Mouse (Mus musculus) cerebellum, adult 18-20 months (tissue): ENCODE results near the gene Pias1.
A peak's percentile ranks its signal among the peaks of the same experiment; 100 is the strongest.

Experiments
- DNase-seq, 2 experiments: peaks; one replicate each; pipeline ENCODE4 v3.0.0; 2021

The Pias1 gene

DNA sequence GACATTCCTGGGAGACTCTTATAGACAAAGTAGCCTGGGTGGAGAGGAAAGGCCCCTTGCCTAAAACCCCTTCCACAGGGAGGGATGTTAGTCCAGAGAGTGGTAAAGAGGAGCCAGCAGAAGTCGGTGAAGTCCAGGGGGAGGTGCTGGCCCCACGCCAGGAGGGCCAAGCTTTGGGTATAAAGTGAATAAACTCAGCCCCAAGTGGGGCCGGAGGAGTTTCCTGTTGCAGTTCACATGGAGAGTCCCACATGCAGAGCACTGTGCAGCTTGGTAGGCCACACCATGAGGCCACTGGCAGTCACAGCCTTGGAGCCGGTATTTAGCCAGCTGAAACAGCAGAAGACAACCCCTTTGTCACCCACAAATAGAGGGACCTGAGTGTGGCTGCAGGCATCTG lies 133.2 kb downstream of the Pias1 start:
- no peak for DNase-seq

DNA sequence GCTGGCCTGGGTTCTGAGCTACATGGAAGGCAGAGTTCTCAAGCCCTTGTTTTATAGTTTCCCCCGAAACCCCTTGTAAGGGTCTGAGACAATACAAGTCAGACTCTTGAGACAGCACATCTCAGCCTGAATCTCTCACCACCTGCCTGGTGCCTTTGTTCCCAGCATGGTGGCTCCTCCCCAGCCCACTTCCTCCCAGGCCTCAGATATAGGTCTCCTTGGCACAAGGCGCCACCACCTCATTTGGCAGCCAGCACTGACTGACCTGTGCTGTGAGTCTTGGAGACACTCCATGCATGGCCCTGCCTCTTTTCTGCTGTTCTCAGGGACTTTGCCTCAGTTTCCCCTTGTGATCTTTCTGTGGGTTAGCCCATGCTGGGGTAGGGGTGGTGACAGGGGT lies 136.2 kb downstream of the Pias1 start:
- DNase-seq, result no peak

DNA sequence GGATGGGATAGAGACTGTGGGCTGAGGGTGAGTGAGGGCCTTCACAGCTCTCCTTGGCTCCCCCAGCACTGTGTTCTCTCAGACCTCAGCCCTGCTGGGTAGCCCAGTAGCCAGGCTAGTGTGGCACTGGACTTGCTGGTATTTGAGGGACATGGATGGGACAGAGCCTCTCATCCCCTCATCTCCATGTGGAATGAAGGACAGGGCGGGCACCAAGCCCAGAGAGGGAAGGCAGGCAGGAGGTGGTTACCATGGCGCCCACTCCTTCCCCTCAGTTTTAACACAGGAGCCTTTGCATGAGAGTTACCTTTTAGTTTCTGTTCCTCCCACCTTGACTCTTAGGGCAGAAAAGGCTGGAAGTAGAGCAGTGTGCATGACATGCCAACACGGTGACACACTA lies 139.1 kb downstream of the Pias1 start:
- DNase-seq, result no peak

DNA sequence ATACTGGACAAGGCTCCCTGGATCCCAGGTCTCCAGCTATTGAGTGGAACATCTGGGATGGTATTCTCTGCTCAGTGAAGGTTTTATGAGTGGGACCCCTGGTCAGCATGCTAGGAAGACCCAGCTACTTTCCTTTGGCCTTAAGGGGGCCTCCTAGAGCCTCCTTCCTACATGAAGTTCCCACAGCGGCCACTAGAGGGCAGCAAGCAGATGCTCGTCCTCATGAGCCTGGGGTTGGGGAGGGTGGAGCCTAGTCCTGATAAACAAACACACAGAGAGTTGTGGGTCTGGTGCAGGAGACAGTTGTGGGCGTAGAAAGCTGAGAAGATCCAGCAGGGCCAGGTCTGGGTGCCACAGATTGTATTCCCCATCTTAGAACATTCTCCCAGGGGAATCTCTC lies 140.0 kb downstream of the Pias1 start:
- DNase-seq, result peak; percentile 85 to 92

DNA sequence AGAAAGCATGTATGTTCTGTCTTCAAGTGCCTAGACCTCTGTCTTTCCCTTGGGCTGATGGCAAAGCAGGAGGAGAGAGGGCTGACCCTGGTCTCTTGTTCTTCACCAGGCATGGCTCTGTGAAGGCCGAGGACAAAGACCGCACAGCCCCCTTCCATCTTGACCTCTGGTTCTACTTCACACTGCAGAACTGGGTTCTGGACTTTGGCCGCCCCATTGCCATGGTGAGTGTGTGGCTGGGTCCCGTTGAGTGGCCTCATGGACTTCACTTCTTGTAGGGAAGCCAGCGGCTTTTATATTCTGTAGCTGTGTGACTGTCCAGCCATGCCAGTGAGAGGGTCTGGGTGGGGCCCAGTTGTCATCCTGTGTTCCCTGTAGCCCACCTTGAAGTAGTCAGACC lies 143.3 kb downstream of the Pias1 start:
- no peak for DNase-seq

DNA sequence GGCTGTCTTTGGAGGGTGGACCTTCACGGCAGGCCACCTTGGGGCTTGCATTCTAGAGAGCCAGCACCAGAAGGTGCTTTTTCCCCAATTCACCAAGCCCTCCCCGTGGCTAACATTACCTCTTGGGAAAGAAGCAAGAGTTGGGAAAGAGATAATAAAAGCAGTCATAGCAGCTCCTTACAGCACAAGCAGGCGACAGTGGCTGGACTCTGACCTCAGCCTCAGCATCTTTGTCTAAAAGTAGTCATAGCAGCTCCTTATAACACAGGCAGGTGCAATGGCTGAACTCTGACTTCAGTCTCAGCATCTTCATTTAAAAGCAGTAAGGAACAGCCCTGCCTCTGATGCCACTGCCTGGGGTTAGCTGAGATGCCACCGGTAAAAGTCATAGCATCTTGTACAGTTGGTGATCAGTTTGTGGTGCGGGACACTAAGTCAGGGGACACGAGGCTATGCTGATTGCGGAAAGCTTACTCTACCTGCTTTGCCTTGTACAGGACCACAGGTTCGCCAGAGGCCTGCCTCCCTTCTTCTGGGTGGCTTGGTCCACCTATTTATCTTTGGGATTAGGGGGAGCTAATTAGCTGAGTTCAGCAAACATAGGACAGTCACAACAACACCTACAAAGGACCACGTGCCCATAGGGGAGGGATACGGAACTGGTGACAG lies 144.2 kb downstream of the Pias1 start:
- no peak for DNase-seq

DNA sequence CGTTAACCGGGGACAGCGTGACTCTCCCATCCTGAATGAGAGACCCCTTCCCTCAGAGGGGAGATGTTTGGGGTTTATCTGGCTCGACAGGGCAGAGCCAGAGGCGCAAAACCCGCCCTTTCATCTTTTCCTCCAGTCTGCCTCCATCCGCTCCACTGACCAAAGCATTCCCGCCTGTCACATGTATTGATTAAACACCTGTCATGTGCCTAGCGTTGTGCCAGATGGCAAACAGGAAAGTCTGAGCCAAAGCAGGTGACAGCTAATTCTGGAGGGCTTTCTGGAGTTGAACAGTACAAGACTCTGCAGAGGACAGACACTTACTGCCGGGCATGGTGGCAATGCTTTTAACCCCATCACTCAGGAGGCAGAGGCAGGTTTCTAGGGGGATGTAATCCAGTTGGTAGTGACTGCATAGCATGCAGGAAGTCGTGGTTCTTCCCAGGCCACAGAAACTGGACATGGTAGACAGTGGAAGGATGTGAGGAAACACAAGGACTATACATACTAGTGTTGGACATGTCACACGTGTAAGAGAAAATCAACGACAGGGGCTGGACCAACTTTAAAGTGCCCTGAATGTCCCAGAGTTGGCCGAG lies 148.5 kb downstream of the Pias1 start:
- peak in 1 of 2 experiments; percentile 45 for DNase-seq

DNA sequence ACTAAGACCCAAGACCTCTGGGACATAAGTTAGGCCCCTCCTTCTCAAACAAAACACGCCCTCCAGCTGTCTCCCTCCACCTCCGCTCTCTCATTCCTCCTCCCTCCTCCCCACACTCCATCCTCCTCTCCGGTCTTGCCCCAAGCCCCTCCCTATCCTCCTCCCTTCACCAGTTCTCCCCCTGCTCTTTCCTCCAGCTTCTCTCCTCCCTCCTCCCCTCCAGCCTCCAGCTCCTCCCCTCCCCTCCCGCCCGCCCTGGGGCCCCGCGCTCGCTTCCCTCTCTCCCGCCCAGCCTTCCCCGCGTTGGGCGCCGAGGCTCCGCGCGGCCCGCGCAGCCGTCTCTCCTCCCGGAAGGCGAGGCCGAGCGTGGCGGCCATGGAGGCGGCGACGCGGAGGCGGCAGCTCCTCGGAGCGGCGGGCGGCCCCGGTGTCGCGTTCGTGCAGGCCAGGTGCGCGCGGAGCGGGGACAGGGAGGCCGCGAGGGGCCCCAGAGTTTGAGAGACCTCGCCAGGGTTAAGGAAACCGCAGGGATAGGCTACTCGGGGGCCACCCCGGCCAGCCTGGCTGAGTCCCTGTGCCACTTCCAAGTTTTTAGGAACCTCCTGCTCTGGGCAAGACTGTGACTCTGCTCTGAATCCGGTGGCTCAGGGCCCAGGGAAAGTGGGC lies 149.1 kb downstream of the Pias1 start, which contains the start of gene Cln6:
TSS of gene Cln6 (plus strand) at position 280 of the 666 bp plus-strand sequence.
- DNase-seq, result peak; percentile 84 to 87

DNA sequence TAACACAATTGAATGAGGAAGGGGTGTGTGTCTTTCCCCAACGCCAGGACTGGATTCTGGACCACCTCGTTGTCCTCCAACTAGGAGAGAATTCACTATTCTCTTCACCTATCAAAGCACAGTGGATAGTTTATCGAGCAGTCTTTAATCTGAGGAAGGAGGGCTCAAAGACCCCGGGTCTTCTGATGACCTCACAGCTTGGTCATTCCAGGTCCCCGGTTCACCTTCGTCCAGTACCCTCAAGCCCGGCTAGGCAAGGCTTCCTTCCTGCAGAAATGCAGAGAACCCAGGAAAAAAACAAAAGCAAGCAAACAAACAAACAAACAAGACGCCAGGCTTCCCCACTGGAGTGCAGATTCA lies 149.6 kb downstream of the Pias1 start:
- no peak for DNase-seq

DNA sequence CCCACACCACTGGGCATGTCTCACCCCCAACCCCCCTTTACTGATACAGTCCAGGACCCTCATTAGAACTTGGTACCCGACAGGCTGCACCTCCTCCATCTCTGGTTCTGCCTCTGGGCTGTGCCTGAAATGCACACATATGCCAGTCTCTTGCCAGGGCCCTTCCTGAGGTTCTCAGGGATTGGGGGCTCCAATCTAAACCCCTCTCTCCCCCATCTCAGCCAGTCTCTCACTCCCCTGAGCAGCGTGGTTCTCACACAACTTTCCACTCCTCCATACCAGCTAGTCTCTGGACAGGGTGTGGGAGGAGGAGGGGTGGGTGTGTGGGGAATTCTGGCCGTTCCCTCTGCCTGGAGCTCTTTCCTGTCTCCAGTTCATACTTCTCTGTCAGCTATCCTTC lies 150.1 kb downstream of the Pias1 start:
- no peak for DNase-seq

DNA sequence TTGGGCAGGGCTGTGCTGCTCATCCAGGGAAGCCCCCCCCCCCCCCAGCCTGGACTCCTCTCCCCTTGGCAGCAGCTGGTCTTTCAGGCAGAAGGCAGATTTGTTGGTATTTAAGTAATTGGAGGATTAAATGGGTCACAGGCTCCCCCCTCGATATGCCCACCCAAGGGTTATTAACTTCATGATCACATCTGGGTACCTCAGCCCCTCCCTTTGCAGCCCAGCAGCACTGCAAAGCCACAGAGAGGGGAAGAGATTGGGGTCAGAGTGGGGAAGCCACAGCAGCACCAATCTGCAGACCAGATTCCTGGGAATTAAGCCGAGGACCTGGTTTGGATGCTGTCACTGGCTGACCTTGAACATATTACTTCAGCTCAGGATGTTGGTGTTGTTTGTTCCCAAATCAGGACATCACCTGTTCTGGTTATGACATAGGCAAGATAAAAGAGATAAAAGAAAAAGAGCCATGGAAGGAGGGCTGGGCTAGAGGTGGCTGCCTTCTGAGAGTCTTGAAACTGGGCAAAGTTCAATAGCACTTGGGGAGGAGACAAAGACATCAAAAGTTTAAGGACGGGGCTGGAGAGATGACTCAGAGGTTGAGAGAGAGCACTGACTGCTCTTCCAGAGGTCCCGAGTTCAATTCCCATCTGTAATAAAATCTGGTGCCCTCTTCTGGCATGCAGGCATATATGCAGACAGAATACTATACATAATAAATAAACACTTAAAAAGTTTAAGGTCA lies 151.8 kb downstream of the Pias1 start:
- no peak for DNase-seq

DNA sequence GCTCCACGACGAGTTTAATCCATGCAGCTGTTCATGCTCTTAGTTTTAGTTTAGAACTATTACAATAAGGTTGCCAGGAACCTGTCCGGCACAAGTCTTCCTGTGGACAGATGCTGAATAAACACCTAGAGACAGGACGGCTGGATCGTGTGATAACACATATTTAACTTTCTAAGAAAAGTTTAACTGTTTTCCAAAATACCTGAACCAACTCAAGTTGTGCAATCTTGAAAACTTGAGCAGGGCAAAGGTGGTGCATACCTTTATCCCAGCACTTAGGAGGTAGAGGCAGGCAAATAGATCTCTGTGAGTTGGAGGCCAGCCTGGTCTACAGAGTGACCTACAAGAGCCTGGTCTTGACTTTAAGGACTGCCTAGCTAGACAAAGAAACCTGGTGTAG lies 152.8 kb downstream of the Pias1 start:
- no peak for DNase-seq

DNA sequence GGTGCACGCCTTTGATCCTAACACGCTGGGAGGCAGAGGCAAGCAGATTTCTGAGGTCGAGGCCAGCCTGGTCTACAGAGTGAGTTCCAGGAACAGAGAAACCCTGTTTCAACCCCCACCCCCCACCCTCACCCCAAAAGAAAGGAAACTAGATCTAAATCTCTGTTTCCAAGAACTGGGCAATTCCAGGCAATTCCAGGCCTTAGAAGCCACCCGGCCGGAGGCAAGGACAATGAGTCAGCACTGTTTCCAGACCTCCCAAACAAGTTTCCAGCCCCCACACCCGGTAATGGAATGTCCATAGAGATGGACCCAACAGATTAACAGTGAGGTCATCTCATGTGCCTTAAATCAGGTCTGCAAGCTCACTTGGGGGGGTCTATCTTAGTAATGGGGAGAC lies 157.8 kb downstream of the Pias1 start:
- DNase-seq, result no peak

DNA sequence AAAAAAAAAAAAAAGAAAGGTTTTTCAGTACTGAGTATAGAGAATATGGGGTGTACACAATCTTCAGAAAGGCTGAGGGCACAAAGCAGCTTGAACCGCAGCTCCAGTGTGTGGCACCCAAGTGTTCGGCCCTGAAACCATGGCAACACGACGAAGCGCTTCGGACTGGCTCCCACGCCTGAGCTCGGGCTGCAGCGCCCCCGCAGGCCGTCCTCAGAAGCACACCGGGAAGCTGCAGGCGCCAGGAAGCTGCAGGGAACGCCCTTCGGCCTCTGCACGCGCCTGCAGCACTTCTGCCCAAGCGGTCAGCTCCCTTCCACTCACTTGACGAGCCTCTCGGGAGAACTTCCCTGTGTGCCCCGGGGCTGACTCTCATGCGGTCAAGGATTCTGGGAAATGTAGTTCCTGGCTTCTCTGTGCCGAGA lies 159.1 kb downstream of the Pias1 start:
- DNase-seq, result peak; percentile 95 to 96
